Mouse (Mus musculus) gastrocnemius, postnatal 25 days (tissue): ENCODE data around the gene Cdc42ep5. TPM values are rescaled to one million over a fixed set of nuclear protein-coding genes. Genes with fewer than 3 reads are reported as not detected.

Experiments
- DNase-seq: peaks from one replicate; pipeline ENCODE4 v3.0.0; 2022
- total RNA-seq, 2 experiments: library from RNA; stranded (reverse); gene quantifications; 1 replicate in 1 of 2; 2 replicates in 1 of 2; pipeline ENCODE4 v1.2.3; 2021

The Cdc42ep5 gene
- total RNA-seq, 2 experiments from 2014 or later, result 1.7 to 4.0 TPM

- no peak for DNase-seq
These were observed 37.5 kb downstream of the Cdc42ep5 start for GRCm38 (mm10) chr7:4126992-4127785.

GRCm38 (mm10) chr7:4125306-4125705, 39.4 kb downstream of the Cdc42ep5 start:
- no peak for DNase-seq

DNA sequence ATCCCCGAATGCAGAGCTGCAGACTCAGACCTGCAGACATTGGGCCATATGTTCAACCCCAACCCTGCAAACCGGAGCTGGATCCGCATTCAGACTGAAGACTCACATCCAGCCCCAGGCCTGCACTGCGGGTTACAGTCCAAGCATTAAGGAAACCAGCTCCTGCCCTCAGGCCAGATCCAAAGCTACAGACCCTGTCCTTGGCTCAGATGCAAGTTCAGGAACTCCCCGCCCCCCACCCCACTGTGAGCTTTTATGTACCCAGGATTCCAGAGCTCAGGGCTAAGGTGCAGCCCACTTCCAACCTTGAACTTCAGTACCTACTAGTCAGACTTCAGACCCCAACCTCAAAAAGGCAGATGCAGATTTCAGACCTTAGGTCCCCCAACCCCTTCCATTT, 39.8 kb downstream of the Cdc42ep5 start:
- DNase-seq, result no peak

DNA sequence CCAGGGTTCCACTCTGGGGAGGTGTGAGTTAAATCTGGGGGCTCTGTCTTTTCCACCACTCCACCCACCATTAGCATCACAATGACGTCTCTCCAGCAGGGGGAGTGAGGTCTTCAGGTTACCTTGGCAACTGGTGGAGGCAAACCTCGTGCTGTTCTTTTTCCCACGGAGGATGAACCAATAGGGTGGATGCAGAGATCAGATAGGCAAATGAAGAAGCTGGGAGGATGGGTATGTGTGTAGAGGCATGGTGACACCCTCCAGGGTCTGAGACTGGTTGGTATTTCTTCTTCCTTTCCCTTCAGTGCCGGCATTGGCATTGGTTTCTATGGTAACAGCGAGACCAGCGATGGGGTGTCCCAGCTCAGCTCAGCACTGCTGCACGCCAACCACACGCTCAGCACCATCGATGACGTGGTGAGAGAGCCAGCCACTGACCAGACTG, 40.3 kb downstream of the Cdc42ep5 start:
- DNase-seq, result no peak

DNA sequence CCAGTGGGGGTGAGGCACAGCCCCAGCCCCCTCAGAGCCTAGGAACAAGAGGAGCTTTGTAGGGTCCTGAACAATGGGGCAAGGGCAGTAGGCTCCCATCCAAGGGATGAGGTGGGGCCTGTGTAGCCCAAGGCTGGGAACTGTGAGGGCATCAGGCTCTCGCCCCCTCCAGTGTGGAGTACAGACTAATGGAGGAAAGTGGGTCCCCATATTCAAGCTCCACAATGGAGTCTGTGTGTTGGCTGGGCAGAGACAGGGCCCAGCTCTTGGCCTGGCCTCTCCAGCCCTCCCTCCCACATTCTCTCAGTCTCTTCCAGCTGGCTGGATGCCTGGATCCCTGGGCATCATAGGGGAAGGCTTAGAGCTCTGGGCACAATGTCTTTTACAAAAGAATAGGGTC, 40.9 kb downstream of the Cdc42ep5 start:
- DNase-seq, result no peak

GRCm38 (mm10) chr7:4122783-4123182, 41.9 kb downstream of the Cdc42ep5 start:
- no peak for DNase-seq

GRCm38 (mm10) chr7:4122076-4122768, 42.4 kb downstream of the Cdc42ep5 start:
- DNase-seq, result no peak

DNA sequence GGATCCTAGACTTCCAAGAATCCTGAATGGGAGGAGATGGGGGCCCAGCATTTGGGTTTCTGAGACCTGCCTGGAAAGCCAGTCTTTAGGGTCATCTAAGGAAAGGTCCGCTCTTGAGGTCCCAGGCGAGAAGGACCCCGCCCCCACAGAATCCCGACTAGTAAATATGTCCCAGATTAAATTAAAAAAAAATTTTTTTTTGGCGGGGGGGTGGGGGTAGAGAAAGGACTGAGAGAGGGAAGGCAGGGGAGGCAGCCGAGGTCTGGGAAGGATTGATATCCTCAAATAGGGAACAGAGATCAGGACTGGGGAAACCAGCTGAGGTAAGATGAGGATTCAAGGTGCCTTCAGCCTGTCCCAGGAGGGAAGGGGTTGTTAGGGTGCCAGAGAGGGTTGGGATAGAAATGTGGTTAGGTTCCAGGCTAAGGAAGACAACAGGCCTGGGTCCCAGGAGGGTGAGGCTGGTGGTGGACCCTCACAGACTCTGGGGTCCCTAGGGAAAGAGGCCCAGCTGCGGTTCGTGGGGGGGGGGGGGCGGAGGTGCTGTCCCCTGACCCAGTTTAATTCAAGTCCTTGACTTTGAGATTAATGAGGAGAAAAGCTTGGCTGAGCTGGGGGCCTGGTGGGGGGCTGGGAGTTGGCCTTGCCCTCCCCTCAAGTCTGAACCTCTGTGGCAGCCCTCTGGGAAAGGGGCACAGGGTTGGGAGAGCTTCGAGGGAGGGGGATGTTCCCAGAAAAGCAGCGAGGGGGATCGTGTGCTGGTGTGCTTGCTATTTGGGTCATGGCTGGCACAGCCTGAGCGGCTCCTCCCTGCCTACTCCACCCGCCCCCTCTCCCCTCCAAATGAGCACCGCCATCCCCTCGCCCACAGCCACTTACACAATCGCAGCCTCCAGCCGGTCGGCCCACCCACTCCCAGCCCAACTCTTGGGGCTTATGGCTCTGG, 44.4 kb downstream of the Cdc42ep5 start:
- DNase-seq, result no peak

DNA sequence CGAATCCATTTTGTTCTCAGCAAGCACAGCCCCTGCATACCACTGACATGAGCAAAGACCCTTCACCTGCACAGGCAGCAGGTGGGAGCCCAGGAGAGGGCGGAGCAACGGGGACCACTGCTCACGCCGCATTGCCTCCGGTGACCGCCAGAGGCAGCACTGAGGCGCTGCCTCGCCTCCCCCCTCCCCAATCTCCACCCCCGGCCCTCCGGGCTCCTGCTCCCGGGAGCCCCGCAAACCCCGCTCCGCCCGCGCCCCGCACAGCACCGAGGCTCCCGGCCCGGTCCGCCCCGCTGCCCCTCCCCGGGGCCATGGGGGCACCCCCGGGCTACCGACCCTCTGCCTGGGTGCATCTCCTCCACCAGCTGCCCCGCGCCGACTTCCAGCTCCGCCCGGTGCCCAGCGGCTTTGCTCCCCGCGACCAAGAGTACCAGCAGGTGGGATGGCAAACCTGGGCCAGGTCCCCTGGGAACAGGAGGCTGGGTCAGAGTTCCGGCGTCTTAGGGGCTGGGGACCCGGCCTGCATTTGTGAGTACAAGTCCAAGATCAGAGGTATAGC, 45.2 kb downstream of the Cdc42ep5 start, which contains the start of gene Ttyh1:
TSS of gene Ttyh1 (plus strand) at position 65 of the 559 bp plus-strand sequence.
- no peak for DNase-seq

DNA sequence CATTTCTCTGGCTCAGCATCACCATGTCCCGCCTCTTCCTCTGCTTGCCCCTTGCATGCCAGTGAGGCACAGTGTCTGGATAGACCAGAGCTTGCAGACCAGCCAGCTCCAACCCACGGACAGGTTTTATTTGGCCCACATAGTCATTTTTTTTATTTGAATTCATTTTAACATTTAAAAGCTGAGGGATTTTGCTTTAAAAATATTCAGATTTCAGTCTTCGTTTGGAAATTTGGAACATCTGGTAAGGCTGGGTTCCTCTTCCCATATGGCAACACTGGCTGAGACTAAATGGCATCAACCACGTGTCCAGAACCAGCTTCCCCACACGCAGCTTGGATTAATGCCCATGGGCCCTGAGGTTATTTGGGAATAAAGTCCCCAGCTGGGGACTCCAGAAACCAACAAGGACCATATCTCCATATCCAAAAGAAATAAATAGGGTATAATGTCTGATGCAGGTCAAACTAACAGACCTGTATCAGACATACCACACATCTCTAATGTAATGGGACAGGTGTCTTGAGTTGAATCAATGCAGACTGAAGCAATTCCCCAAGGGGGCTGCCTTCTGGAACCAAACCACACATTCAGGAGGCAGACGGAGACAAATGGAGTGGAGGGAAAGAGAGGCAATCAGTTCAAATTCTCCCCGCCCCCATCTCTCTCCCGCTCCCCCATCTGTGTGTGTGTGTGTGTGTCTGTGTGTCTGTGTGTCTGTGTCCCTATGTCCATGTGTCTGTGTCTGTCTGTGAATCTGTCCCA, 47.4 kb downstream of the Cdc42ep5 start:
- DNase-seq, result no peak

DNA sequence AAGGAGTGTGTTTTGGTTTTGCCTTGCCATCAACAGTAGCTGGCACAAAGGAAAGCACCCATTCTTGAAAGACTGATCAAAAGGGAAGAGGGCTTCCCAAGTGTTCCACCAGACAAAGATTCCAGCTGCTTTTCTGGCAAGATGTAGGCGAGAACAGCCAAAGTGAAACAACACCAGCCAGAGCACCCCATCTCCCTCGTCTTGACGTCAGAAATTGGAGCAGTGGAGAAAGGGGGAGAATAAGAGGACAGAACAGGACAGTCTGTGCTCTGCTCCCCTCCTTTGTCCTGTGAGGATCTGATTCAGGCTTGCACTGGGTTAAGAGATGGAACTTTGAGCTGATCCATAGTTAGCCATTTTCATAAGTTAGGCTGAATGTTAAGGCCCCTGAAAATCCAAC, 52.9 kb downstream of the Cdc42ep5 start:
- no peak for DNase-seq

DNA sequence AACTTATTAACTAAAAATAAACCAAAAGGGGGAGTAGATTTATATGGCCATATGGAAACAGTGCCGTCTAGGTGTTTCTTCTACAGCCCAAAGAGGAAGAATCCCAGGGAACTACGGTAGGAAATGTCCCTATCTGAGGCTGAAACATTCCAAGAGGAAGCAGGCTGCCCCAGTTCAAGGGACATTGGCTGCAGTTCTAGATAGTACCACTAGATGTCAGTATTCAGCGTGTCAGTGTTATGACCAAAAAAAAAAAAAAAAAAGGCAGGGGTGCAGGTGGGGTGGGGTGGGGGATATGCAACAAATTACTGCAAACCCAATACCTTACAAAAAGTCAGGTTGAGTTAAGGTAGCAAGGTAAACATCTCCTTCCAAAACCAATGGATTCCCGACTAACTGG, 61.2 kb downstream of the Cdc42ep5 start:
- no peak for DNase-seq

Other genes with a start within 250 kb of the Cdc42ep5 start
- under 1 TPM in 1 of 2 experiments, not detected in 1; 0.24 TPM for gene Lilra6, start 249.4 kb downstream of the Cdc42ep5 start, total RNA-seq
- gene Lair1, start 101.7 kb downstream of the Cdc42ep5 start, total RNA-seq, result under 1 TPM; 0.26 to 0.38 TPM
- gene Ttyh1, start 45.5 kb downstream of the Cdc42ep5 start, total RNA-seq, result 1 to 10 TPM; 1.2 to 3.0 TPM
- gene Leng8, start 27.8 kb downstream of the Cdc42ep5 start, total RNA-seq, result 10 to 100 TPM; 32.2 to 34.8 TPM
- gene Leng9, start 14.5 kb downstream of the Cdc42ep5 start, total RNA-seq, result 1 to 10 TPM; 2.2 to 2.3 TPM
- under 1 TPM in 1 of 2 experiments, not detected in 1; 0.13 TPM for gene Lilra5, start 72.9 kb upstream of the Cdc42ep5 start, total RNA-seq
- not detected for gene Ncr1, start 172.9 kb upstream of the Cdc42ep5 start, total RNA-seq
- not detected for gene Gp6, start 232.9 kb upstream of the Cdc42ep5 start, total RNA-seq